Mouse (Mus musculus): ENCODE results near the gene Dip2b. TPM values are rescaled to one million over a fixed set of nuclear protein-coding genes. Genes with fewer than 3 reads are reported as not detected.

Gene Dip2b
- polyA plus RNA-seq, 1 experiment from 2014 or later: 26.9 TPM

DNA sequence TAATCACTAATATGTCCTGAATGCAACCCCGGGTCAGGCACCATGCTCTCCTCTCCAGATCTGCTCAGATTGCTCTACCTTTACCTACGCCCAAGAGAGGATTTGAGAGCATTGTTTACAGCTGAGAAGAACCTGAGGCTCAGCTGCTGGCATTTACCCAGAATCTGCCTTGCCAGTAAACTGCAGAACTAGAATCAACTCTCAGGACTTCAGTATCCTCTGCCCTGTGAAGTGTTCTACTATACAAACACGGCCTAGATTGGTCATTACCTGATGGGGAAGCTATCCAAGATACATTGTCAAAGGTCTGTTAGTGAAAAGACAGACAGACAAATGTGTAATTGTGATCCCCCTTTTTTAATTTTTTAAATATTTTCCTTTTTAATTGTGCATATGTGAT lies 138.7 kb downstream of the Dip2b start:
- Histone ChIP-seq H3K4me3 (no peak overlapping the region), H3K27ac (no peak overlapping the region), H3K9ac (no peak overlapping the region), H3K27me3 (replicated peaks) (no peaks in the 10 kb centered on the region), H3K4me2 (replicated peaks) (no peak overlapping the region), H3K9me3 (no peaks in the 10 kb centered on the region), H3K36me3 (peaks cover 80% of the 10 kb centered on the region), H3K4me1 (no peaks in the 10 kb centered on the region)
- 93% methylated on average over 3 of the region's 3 CpGs for WGBS
- ATAC-seq (ENCODE audit: low FRiP score, low read depth): no peak

DNA sequence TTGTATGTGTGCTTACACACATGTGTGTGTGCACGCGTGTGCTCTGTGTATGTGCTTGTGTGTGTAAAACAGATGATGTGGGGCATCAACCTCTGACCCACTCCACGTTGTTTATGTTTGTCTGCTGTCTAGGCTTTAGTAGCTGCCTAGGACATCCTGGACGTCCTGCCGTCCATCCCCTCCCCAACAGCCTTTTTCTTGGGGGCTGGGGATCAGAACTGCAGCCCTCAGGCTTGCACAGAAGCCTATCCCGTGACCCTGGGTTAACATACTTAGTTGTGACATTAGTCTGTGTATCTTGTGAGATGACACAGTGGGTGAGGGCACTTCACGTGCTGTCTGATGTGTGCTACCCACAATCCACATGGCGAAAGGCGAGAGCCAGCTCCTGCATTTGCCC lies 139.1 kb downstream of the Dip2b start:
- H3K36me3 ChIP-seq: peaks cover 81% of the 10 kb centered on the region
- no peak overlapping the region for H3K27ac ChIP-seq
- H3K27me3 ChIP-seq (replicated peaks): no peaks in the 10 kb centered on the region
- WGBS: 88% methylated on average over 9 of the region's 9 CpGs
- H3K9me3 ChIP-seq: no peaks in the 10 kb centered on the region
- no peak overlapping the region for H3K4me3 ChIP-seq
- no peak overlapping the region for H3K4me2 ChIP-seq (replicated peaks)
- H3K9ac ChIP-seq: no peak overlapping the region
- ATAC-seq (ENCODE audit: low FRiP score, low read depth): no peak
- H3K4me1 ChIP-seq: no peaks in the 10 kb centered on the region

GRCm38 (mm10) chr15:100178487-100178886 lies 140.0 kb downstream of the Dip2b start:
- Histone ChIP-seq H3K9ac (no peak overlapping the region), H3K4me3 (no peak overlapping the region), H3K27me3 (replicated peaks) (no peaks in the 10 kb centered on the region), H3K4me2 (replicated peaks) (no peak overlapping the region), H3K36me3 (peaks cover 81% of the 10 kb centered on the region), H3K9me3 (no peaks in the 10 kb centered on the region), H3K4me1 (no peaks in the 10 kb centered on the region), H3K27ac (no peak overlapping the region)
- no peak for ATAC-seq (ENCODE audit: low FRiP score, low read depth)
- 80% methylated on average over 7 of the region's 7 CpGs for WGBS

GRCm38 (mm10) chr15:100179685-100180084 lies 141.2 kb downstream of the Dip2b start:
- H3K4me1 ChIP-seq: no peaks in the 10 kb centered on the region
- no peak overlapping the region for H3K9ac ChIP-seq
- 93% methylated on average over 6 of the region's 6 CpGs for whole genome bisulfite sequencing
- H3K27ac ChIP-seq: no peak overlapping the region
- ATAC-seq (ENCODE audit: low FRiP score, low read depth): no peak
- no peak overlapping the region for H3K4me2 ChIP-seq (replicated peaks)
- no peaks in the 10 kb centered on the region for H3K9me3 ChIP-seq
- H3K36me3 ChIP-seq: peaks cover 81% of the 10 kb centered on the region
- no peaks in the 10 kb centered on the region for H3K27me3 ChIP-seq (replicated peaks)
- H3K4me3 ChIP-seq: no peak overlapping the region

DNA sequence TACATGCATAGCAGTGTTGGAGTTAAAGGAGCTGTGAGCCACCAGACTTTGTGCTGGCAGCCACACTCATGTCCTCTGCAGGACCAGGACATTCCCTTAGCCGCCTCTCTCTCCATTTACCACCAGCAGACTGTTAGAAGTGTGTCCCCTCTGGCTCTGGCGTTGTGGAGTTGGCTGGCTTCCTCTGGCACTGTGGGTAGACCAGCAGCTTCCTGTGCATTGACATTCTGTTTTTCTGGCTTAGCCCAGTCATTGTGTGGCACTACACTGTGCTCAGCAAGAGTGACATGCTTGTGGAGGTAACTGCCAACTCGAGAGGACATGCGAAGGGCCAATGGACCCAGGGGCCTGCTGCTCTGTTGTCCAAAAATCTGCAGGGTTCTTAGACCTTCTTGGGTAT lies 141.8 kb downstream of the Dip2b start:
- Histone ChIP-seq H3K27me3 (replicated peaks) (no peaks in the 10 kb centered on the region), H3K27ac (no peak overlapping the region), H3K9ac (no peak overlapping the region), H3K9me3 (no peaks in the 10 kb centered on the region), H3K4me3 (no peak overlapping the region), H3K36me3 (peaks cover 79% of the 10 kb centered on the region), H3K4me2 (replicated peaks) (no peak overlapping the region), H3K4me1 (no peaks in the 10 kb centered on the region)
- ATAC-seq (ENCODE audit: low FRiP score, low read depth): no peak
- 96% methylated on average over 4 of the region's 4 CpGs for WGBS

- Histone ChIP-seq H3K9ac (no peak overlapping the region), H3K4me2 (replicated peaks) (no peak overlapping the region), H3K9me3 (no peaks in the 10 kb centered on the region), H3K4me1 (no peaks in the 10 kb centered on the region), H3K27ac (no peak overlapping the region), H3K4me3 (no peak overlapping the region), H3K36me3 (peaks cover 85% of the 10 kb centered on the region), H3K27me3 (replicated peaks) (no peaks in the 10 kb centered on the region)
- WGBS: 88% methylated on average over 10 of the region's 10 CpGs
- ATAC-seq (ENCODE audit: low FRiP score, low read depth): no peak
Observed at GRCm38 (mm10) chr15:100181841-100182240, 143.4 kb downstream of the Dip2b start.

- peaks cover 85% of the 10 kb centered on the region for H3K36me3 ChIP-seq
- H3K9ac ChIP-seq: no peak overlapping the region
- no peak for ATAC-seq (ENCODE audit: low FRiP score, low read depth)
- no peaks in the 10 kb centered on the region for H3K27me3 ChIP-seq (replicated peaks)
- H3K4me2 ChIP-seq (replicated peaks): no peak overlapping the region
- H3K4me1 ChIP-seq: no peaks in the 10 kb centered on the region
- H3K9me3 ChIP-seq: no peaks in the 10 kb centered on the region
- WGBS: 80% methylated on average over 28 of the region's 28 CpGs
- no peak overlapping the region for H3K4me3 ChIP-seq
- no peak overlapping the region for H3K27ac ChIP-seq
Observed at GRCm38 (mm10) chr15:100182526-100183280, 144.2 kb downstream of the Dip2b start.

DNA sequence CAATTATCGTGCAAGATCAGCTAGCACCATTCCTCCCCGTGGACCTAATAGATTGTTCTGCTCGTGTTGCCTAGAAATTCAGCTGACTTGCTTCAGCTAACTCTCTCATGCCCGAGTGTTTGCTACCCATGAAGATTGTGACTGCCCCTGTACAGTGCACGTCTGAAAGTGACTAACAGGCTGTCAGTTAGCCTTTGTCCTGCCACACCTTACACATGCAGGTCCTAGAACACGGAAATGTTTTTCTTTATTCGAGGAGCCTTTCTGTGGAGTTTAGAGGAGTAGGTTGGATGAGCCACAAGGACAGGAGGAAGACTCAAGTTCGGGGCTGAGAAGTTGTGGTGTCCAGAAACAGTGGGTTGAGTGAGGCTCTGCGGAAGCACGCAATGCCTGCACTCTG lies 145.0 kb downstream of the Dip2b start:
- no peaks in the 10 kb centered on the region for H3K4me1 ChIP-seq
- H3K27ac ChIP-seq: no peak overlapping the region
- ATAC-seq (ENCODE audit: low FRiP score, low read depth): no peak
- peaks cover 85% of the 10 kb centered on the region for H3K36me3 ChIP-seq
- H3K4me3 ChIP-seq: no peak overlapping the region
- no peaks in the 10 kb centered on the region for H3K9me3 ChIP-seq
- no peak overlapping the region for H3K4me2 ChIP-seq (replicated peaks)
- no peak overlapping the region for H3K9ac ChIP-seq
- WGBS: 91% methylated on average over 10 of the region's 10 CpGs
- no peaks in the 10 kb centered on the region for H3K27me3 ChIP-seq (replicated peaks)

DNA sequence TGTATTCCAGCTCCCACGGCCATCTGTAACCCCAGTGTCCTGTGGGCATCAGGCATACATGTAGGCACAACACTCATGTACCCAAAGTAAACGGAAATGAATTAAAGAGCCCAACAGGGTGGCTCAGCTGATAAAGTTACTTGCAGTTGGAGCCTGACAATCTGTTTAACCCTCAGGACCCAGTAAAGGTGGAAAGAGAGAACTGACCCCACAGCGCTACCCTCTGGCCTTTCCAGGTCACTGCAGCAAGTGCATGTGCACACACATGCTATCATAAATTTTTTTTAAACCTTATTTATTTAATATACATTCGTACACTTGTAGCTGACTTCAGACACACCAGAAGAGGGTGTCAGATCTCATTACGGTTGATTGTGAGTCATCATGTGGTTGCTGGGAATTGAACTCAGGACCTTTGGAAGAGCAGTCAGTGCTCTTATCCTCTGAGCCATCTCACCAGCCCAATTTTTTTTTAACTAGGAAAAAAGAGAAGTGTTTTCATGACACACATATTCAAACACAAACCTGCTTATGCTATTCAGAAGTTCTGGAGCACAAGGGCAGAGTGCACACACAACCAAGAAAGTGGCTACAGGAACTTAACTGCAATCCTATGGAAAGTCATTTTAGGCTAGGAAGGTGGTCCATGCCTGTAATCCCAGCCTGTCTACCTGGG lies 146.5 kb downstream of the Dip2b start:
- Histone ChIP-seq H3K4me1 (no peaks in the 10 kb centered on the region), H3K9me3 (no peaks in the 10 kb centered on the region), H3K27me3 (replicated peaks) (no peaks in the 10 kb centered on the region), H3K9ac (no peak overlapping the region), H3K4me2 (replicated peaks) (no peak overlapping the region), H3K27ac (no peak overlapping the region), H3K4me3 (no peak overlapping the region), H3K36me3 (peaks cover 92% of the 10 kb centered on the region)
- no peak for ATAC-seq (ENCODE audit: low FRiP score, low read depth)
- 87% methylated on average over 5 of the region's 5 CpGs for WGBS

- H3K27ac ChIP-seq: no peak overlapping the region
- no peaks in the 10 kb centered on the region for H3K4me1 ChIP-seq
- no peaks in the 10 kb centered on the region for H3K27me3 ChIP-seq (replicated peaks)
- no peak for ATAC-seq (ENCODE audit: low FRiP score, low read depth)
- H3K9me3 ChIP-seq: no peaks in the 10 kb centered on the region
- H3K4me3 ChIP-seq: no peak overlapping the region
- H3K9ac ChIP-seq: no peak overlapping the region
- H3K36me3 ChIP-seq: peaks cover 92% of the 10 kb centered on the region
- 88% methylated on average over 9 of the region's 9 CpGs for WGBS
- no peak overlapping the region for H3K4me2 ChIP-seq (replicated peaks)
Observed at GRCm38 (mm10) chr15:100186234-100186633, 147.8 kb downstream of the Dip2b start.

GRCm38 (mm10) chr15:100186882-100187672 lies 148.6 kb downstream of the Dip2b start:
- Histone ChIP-seq H3K4me1 (no peaks in the 10 kb centered on the region), H3K27ac (no peak overlapping the region), H3K36me3 (peaks cover 92% of the 10 kb centered on the region), H3K4me3 (no peak overlapping the region), H3K4me2 (replicated peaks) (no peak overlapping the region), H3K27me3 (replicated peaks) (no peaks in the 10 kb centered on the region), H3K9me3 (no peaks in the 10 kb centered on the region), H3K9ac (no peak overlapping the region)
- WGBS: 97% methylated on average over 8 of the region's 8 CpGs
- no peak for ATAC-seq (ENCODE audit: low FRiP score, low read depth)

DNA sequence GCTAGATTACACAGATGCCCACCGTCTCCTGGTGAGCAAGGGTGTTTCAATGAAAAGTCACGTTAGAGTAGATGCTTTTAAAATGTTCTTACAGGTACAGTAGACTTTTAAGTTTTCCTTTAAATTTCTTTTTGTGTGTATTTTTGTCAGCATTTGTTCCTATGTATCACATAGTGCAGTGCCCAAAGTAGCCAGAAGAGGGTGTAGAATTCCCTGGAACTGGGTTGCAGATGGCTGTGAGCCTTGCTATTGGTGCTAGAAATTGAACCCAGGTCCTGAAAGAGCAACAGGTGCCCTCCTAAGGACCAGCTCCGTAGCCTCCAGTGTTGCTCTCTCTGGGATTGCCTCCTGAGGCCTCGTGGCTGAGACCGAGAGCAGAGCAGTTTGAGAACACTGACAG lies 150.1 kb downstream of the Dip2b start:
- Histone ChIP-seq H3K9me3 (no peaks in the 10 kb centered on the region), H3K27ac (no peak overlapping the region), H3K27me3 (replicated peaks) (no peaks in the 10 kb centered on the region), H3K36me3 (peaks cover 94% of the 10 kb centered on the region), H3K4me3 (no peak overlapping the region), H3K4me1 (no peaks in the 10 kb centered on the region), H3K9ac (no peak overlapping the region), H3K4me2 (replicated peaks) (no peak overlapping the region)
- 92% methylated on average over 5 of the region's 5 CpGs for WGBS
- ATAC-seq (ENCODE audit: low FRiP score, low read depth): no peak
